Mouse (Mus musculus): Measurements from ENCODE around the gene Pax5. TPM values are rescaled to one million over a fixed set of nuclear protein-coding genes. Genes with fewer than 3 reads are reported as not detected.
"Not testable (repeated sequence)": the region's sequence is repeated elsewhere in the genome, so short reads cannot be mapped to it uniquely, and the experiment has no call there.

The Pax5 gene
- 1.1 TPM in 1 of 2 replicates, not detected in the other for polyA plus RNA-seq (2012; ENCODE audit: insufficient read depth, low replicate concordance)

- no peak for TF ChIP-seq FLI1 (IDR thresholded peaks at IDR 0.05; ENCODE audit: low read length)
- TF ChIP-seq GATA1 (IDR thresholded peaks at IDR 0.05; ENCODE audit: borderline replicate concordance, low read length), result no peak
- Histone ChIP-seq H3K4me3 (replicated peaks) (no peak within 1 kb of the TSS), H3K9me3 (peaks cover 8% of the 10 kb centered on the region; the same call in 1 of the 2 replicates), H3K36me3 (replicated peaks; ENCODE audit: low read length) (no peaks in the 10 kb centered on the region), H3K4me1 (peaks cover 33% of the 10 kb centered on the region), H3K27me3 (replicated peaks) (peaks cover 98% of the 10 kb centered on the region)
Measured at GRCm38 (mm10) chr4:44709740-44710700, at the start of gene Pax5. TSS of gene Pax5 (minus strand) at chr4:44710487.

GRCm38 (mm10) chr4:44757131-44757530 is 46.8 kb upstream of the Pax5 start:
- not testable (repeated sequence) for H3K27me3 ChIP-seq (replicated peaks); H3K9me3 ChIP-seq
- H3K36me3 ChIP-seq (replicated peaks; ENCODE audit: low read length), result peaks cover 11% of the 10 kb centered on the region
- peak overlapping the region; percentile 94 for H3K4me3 ChIP-seq (replicated peaks)
- peaks cover 23% of the 10 kb centered on the region; the same call in 1 of the 2 replicates for H3K4me1 ChIP-seq

GRCm38 (mm10) chr4:44756134-44756951 is 46.1 kb upstream of the Pax5 start:
- peaks cover 2% of the 10 kb centered on the region for H3K27me3 ChIP-seq (replicated peaks)
- peaks cover 3% of the 10 kb centered on the region for H3K36me3 ChIP-seq (replicated peaks; ENCODE audit: low read length)
- H3K4me1 ChIP-seq, result peaks cover 23% of the 10 kb centered on the region; the same call in 1 of the 2 replicates
- H3K9me3 ChIP-seq, result no peaks in the 10 kb centered on the region
- TF ChIP-seq FLI1 (IDR thresholded peaks at IDR 0.05; ENCODE audit: low read length) (no peak), GATA1 (IDR thresholded peaks at IDR 0.05; ENCODE audit: borderline replicate concordance, low read length) (no peak)
- H3K4me3 ChIP-seq (replicated peaks), result peak overlapping the region; percentile 94

- H3K27me3 ChIP-seq (replicated peaks), result peaks cover 2% of the 10 kb centered on the region
- peak within 1 kb of the TSS; percentile 94 for H3K4me3 ChIP-seq (replicated peaks)
- no peaks in the 10 kb centered on the region for H3K9me3 ChIP-seq
- peaks cover 23% of the 10 kb centered on the region; the same call in 1 of the 2 replicates for H3K4me1 ChIP-seq
- TF ChIP-seq GATA1 (IDR thresholded peaks at IDR 0.05; ENCODE audit: borderline replicate concordance, low read length) (no peak), FLI1 (IDR thresholded peaks at IDR 0.05; ENCODE audit: low read length) (no peak)
- H3K36me3 ChIP-seq (replicated peaks; ENCODE audit: low read length), result no peaks in the 10 kb centered on the region
Measured at GRCm38 (mm10) chr4:44755553-44756133, 45.4 kb upstream of the Pax5 start, which contains the start of gene Zcchc7. TSS of gene Zcchc7 (plus strand) at chr4:44755877.

- no peaks in the 10 kb centered on the region for H3K4me1 ChIP-seq
- H3K4me3 ChIP-seq (replicated peaks), result no peak overlapping the region
- H3K36me3 ChIP-seq (replicated peaks; ENCODE audit: low read length), result no peaks in the 10 kb centered on the region
- H3K9me3 ChIP-seq, result no peaks in the 10 kb centered on the region
- no peak for TF ChIP-seq GATA1 (IDR thresholded peaks at IDR 0.05; ENCODE audit: borderline replicate concordance, low read length)
- TF ChIP-seq FLI1 (IDR thresholded peaks at IDR 0.05; ENCODE audit: low read length), result no peak
- H3K27me3 ChIP-seq (replicated peaks), result peaks cover 18% of the 10 kb centered on the region
Measured at GRCm38 (mm10) chr4:44740471-44740870, 30.2 kb upstream of the Pax5 start.

- Histone ChIP-seq H3K27me3 (replicated peaks) (peaks cover 49% of the 10 kb centered on the region), H3K4me1 (no peaks in the 10 kb centered on the region), H3K36me3 (replicated peaks; ENCODE audit: low read length) (no peaks in the 10 kb centered on the region), H3K9me3 (no peaks in the 10 kb centered on the region), H3K4me3 (replicated peaks) (no peak overlapping the region)
- TF ChIP-seq FLI1 (IDR thresholded peaks at IDR 0.05; ENCODE audit: low read length), result no peak
- no peak for TF ChIP-seq GATA1 (IDR thresholded peaks at IDR 0.05; ENCODE audit: borderline replicate concordance, low read length)
Measured at GRCm38 (mm10) chr4:44721237-44721636, 10.9 kb upstream of the Pax5 start.

GRCm38 (mm10) chr4:44720046-44720445 is 9.8 kb upstream of the Pax5 start:
- no peak for TF ChIP-seq FLI1 (IDR thresholded peaks at IDR 0.05; ENCODE audit: low read length)
- H3K4me3 ChIP-seq (replicated peaks), result peak overlapping the region; percentile 31
- no peaks in the 10 kb centered on the region for H3K4me1 ChIP-seq
- no peaks in the 10 kb centered on the region for H3K9me3 ChIP-seq
- H3K36me3 ChIP-seq (replicated peaks; ENCODE audit: low read length), result no peaks in the 10 kb centered on the region
- H3K27me3 ChIP-seq (replicated peaks), result peaks cover 55% of the 10 kb centered on the region

- Histone ChIP-seq H3K36me3 (replicated peaks; ENCODE audit: low read length) (no peaks in the 10 kb centered on the region), H3K9me3 (peaks cover 8% of the 10 kb centered on the region; the same call in 1 of the 2 replicates), H3K27me3 (replicated peaks) (peaks cover 74% of the 10 kb centered on the region), H3K4me3 (replicated peaks) (no peak overlapping the region), H3K4me1 (peaks cover 16% of the 10 kb centered on the region)
- TF ChIP-seq FLI1 (IDR thresholded peaks at IDR 0.05; ENCODE audit: low read length), result no peak
- TF ChIP-seq GATA1 (IDR thresholded peaks at IDR 0.05; ENCODE audit: borderline replicate concordance, low read length), result no peak
Measured at GRCm38 (mm10) chr4:44717676-44718075, 7.4 kb upstream of the Pax5 start.

- Histone ChIP-seq H3K9me3 (peaks cover 8% of the 10 kb centered on the region; the same call in 1 of the 2 replicates), H3K36me3 (replicated peaks; ENCODE audit: low read length) (no peaks in the 10 kb centered on the region), H3K27me3 (replicated peaks) (peaks cover 82% of the 10 kb centered on the region), H3K4me1 (peaks cover 29% of the 10 kb centered on the region), H3K4me3 (replicated peaks) (no peak overlapping the region)
- TF ChIP-seq FLI1 (IDR thresholded peaks at IDR 0.05; ENCODE audit: low read length), result no peak
- TF ChIP-seq GATA1 (IDR thresholded peaks at IDR 0.05; ENCODE audit: borderline replicate concordance, low read length), result no peak
Measured at GRCm38 (mm10) chr4:44716391-44716790, 6.1 kb upstream of the Pax5 start.

All from megakaryocyte, embryonic 14.5 days (primary cell).